Mouse (Mus musculus): ENCODE measurements at regions not wholly inside any gene's neighbourhood (a gene's known extent, or its start where the extent isn't known, plus 50 kb on each side); places are given as distances from the start of the nearest gene placed in this dataset.

DNA sequence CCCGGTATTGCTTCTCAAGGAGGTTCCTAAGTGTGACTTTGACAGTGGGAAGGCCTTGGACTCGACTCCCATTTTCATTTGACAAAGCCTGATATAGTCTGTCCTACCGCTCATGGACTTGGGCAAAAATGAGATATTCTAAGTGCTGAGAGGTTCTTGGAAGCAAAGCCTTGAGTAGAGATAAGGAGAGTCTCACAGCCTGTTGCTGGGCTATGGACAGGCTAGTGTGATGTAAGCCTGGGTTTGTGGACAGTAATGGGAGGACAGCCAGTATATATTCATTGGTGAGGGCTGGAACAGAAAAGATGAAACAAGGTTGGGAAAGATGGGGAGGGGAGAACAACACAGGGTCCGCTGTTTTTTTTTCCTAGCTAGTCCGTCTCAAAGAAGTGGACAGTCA lies 228.0 kb downstream of the Wdr11 start:
- Histone ChIP-seq H3K9ac (ENCODE audit: insufficient read depth, low read depth, low read length, poor library complexity, severe bottlenecking) (no peak overlapping the region), H3K36me3 (ENCODE audit: control insufficient read depth, insufficient read depth, low read length, poor library complexity, severe bottlenecking) (no peaks in the 10 kb centered on the region), H3K4me3 (ENCODE audit: insufficient read depth in 1 of 2, low read depth in 1 of 2, low read length in 2 of 2, poor library complexity in 1 of 2, severe bottlenecking in 1 of 2) (no peak overlapping the region), H3K9me3 (ENCODE audit: control insufficient read depth, insufficient read depth, low read depth, low read length) (no peaks in the 10 kb centered on the region), H3K4me1 (ENCODE audit: control insufficient read depth in 2 of 2, insufficient read depth in 2 of 2, low read length in 2 of 2, poor library complexity in 1 of 2) (no peaks in the 10 kb centered on the region), H3K27ac (ENCODE audit: insufficient read depth, low read depth, low read length, poor library complexity, severe bottlenecking) (no peak overlapping the region)
- no peak for TF ChIP-seq ZNF384 (IDR thresholded peaks at IDR 0.05; ENCODE audit: low read depth, low read length)
- TF ChIP-seq CHD2 (IDR thresholded peaks at IDR 0.05; ENCODE audit: low read depth, low read length), result no peak
- TF ChIP-seq MAFK (IDR thresholded peaks at IDR 0.05; ENCODE audit: insufficient read depth, low read depth, low read length), result no peak
- TF ChIP-seq HCFC1 (IDR thresholded peaks at IDR 0.05; ENCODE audit: borderline replicate concordance, insufficient read depth, low read length), result no peak
- no peak for TF ChIP-seq ZC3H11A (IDR thresholded peaks at IDR 0.05; ENCODE audit: borderline replicate concordance, low read depth, low read length)
- in situ Hi-C loops (cut with MboI; ENCODE audit: low sequenced_read_pairs in 2 of 2, unreplicated experiment in 2 of 2), result no loop called here
- DNase-seq (ENCODE audit: low read depth, low spot score), result no peak

DNA sequence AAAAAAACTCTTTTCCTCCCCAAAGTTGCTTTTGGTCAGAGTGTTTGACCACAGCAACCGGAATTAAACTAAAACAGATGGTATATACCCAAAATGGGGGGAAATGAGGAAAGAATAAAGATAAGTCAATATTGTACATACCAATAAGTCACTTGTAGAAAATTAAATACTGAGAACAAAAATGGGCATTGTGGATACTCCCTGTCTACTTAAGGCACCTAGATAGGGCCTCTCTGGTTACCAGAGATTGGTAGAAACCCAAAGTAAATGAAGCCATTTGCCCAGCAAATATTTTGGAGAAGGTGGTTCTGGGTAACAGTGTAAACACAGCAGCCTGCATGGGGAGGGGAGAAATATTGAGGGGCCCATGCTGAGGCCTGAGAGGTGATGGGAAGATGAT lies 237.3 kb downstream of the Wdr11 start:
- Histone ChIP-seq H3K9ac (ENCODE audit: insufficient read depth, low read depth, low read length, poor library complexity, severe bottlenecking) (no peak overlapping the region), H3K4me3 (ENCODE audit: insufficient read depth in 1 of 2, low read depth in 1 of 2, low read length in 2 of 2, poor library complexity in 1 of 2, severe bottlenecking in 1 of 2) (no peak overlapping the region), H3K9me3 (ENCODE audit: control insufficient read depth, insufficient read depth, low read depth, low read length) (no peaks in the 10 kb centered on the region), H3K4me1 (ENCODE audit: control insufficient read depth in 2 of 2, insufficient read depth in 2 of 2, low read length in 2 of 2, poor library complexity in 1 of 2) (peaks cover 0 to 2% of the 10 kb centered on the region in 2 experiments; a peak in 1 of 4 replicates), H3K27ac (ENCODE audit: insufficient read depth, low read depth, low read length, poor library complexity, severe bottlenecking) (no peak overlapping the region), H3K36me3 (ENCODE audit: control insufficient read depth, insufficient read depth, low read length, poor library complexity, severe bottlenecking) (no peaks in the 10 kb centered on the region)
- TF ChIP-seq HCFC1 (IDR thresholded peaks at IDR 0.05; ENCODE audit: borderline replicate concordance, insufficient read depth, low read length) (no peak), ZC3H11A (IDR thresholded peaks at IDR 0.05; ENCODE audit: borderline replicate concordance, low read depth, low read length) (no peak), MAFK (IDR thresholded peaks at IDR 0.05; ENCODE audit: insufficient read depth, low read depth, low read length) (no peak), ZNF384 (IDR thresholded peaks at IDR 0.05; ENCODE audit: low read depth, low read length) (no peak), CHD2 (IDR thresholded peaks at IDR 0.05; ENCODE audit: low read depth, low read length) (no peak)
- no peak for DNase-seq (ENCODE audit: low read depth, low spot score)
- in situ Hi-C loops (cut with MboI; ENCODE audit: low sequenced_read_pairs in 2 of 2, unreplicated experiment in 2 of 2), result no loop called here

DNA sequence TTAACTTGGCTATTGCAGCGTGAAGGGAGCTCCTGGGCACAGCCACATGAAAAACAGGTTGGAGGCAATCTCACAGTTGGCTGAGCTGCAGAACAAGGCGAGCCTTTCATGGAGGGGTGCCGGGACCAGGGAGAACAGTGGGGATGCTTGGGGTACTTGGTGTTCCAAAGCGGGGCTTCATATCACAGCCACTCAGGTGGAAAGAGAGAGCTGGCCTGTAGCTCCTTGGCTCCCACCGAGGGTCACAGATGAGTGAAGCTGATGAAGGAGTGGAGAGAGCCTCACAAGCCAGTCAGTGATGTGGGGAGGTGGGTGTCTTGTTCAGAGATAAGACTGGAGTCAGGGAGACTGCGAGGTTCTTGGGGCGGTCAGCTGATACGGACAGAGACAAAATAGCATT lies 241.2 kb downstream of the Wdr11 start:
- peaks cover 0 to 2% of the 10 kb centered on the region in 2 experiments; a peak in 1 of 4 replicates for H3K4me1 ChIP-seq (ENCODE audit: control insufficient read depth in 2 of 2, insufficient read depth in 2 of 2, low read length in 2 of 2, poor library complexity in 1 of 2)
- H3K9ac ChIP-seq (ENCODE audit: insufficient read depth, low read depth, low read length, poor library complexity, severe bottlenecking), result no peak overlapping the region
- no peak overlapping the region for H3K27ac ChIP-seq (ENCODE audit: insufficient read depth, low read depth, low read length, poor library complexity, severe bottlenecking)
- in situ Hi-C loops (cut with MboI; ENCODE audit: low sequenced_read_pairs in 2 of 2, unreplicated experiment in 2 of 2), result no loop called here
- no peaks in the 10 kb centered on the region for H3K36me3 ChIP-seq (ENCODE audit: control insufficient read depth, insufficient read depth, low read length, poor library complexity, severe bottlenecking)
- TF ChIP-seq HCFC1 (IDR thresholded peaks at IDR 0.05; ENCODE audit: borderline replicate concordance, insufficient read depth, low read length), result no peak
- no peak for TF ChIP-seq ZC3H11A (IDR thresholded peaks at IDR 0.05; ENCODE audit: borderline replicate concordance, low read depth, low read length)
- no peak for TF ChIP-seq ZNF384 (IDR thresholded peaks at IDR 0.05; ENCODE audit: low read depth, low read length)
- no peak for TF ChIP-seq CHD2 (IDR thresholded peaks at IDR 0.05; ENCODE audit: low read depth, low read length)
- TF ChIP-seq MAFK (IDR thresholded peaks at IDR 0.05; ENCODE audit: insufficient read depth, low read depth, low read length), result no peak
- no peaks in the 10 kb centered on the region for H3K9me3 ChIP-seq (ENCODE audit: control insufficient read depth, insufficient read depth, low read depth, low read length)
- DNase-seq (ENCODE audit: low read depth, low spot score), result no peak
- no peak overlapping the region for H3K4me3 ChIP-seq (ENCODE audit: insufficient read depth in 1 of 2, low read depth in 1 of 2, low read length in 2 of 2, poor library complexity in 1 of 2, severe bottlenecking in 1 of 2)

DNA sequence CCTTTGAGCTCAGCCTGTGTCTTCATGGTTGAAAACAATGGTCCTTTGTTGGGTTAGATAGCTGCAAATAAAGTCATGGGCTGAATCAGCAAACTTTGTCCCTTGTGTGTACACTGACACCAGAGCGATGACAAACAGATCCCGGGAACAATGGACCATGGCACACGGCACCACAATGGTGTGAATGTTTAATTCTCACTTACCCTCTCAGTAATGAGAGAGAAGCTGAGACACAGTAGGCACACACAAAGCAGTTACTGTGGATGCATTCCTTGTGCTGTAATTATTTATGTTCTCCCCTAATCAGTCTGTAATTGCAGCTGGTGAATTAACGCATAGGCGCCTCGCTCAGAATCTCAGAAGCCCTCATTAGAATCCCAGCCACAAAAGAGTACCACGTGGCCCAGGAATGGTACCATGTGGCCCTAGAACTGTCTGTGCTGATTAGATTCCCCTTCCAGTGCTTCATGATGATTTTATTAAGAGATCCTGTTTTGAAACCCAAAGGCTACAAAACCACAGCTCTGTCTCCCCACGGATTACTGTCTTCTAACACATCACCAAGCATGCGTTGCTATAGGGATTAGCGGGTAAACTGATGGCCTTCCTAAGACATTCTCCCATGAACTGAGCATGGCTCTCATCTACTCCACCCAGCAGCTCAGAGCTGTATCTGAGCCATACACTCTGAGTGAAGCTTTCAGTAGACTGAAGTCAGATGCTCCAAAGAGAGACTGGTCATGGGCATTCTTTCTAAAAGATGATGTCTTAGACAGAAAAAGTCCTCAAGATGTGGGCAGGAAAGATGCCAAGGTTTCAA lies 250.8 kb downstream of the Wdr11 start:
- Histone ChIP-seq H3K36me3 (ENCODE audit: control insufficient read depth, insufficient read depth, low read length, poor library complexity, severe bottlenecking) (no peaks in the 10 kb centered on the region), H3K27ac (ENCODE audit: insufficient read depth, low read depth, low read length, poor library complexity, severe bottlenecking) (no peak overlapping the region), H3K4me3 (ENCODE audit: insufficient read depth in 1 of 2, low read depth in 1 of 2, low read length in 2 of 2, poor library complexity in 1 of 2, severe bottlenecking in 1 of 2) (no peak overlapping the region), H3K9ac (ENCODE audit: insufficient read depth, low read depth, low read length, poor library complexity, severe bottlenecking) (no peak overlapping the region), H3K9me3 (ENCODE audit: control insufficient read depth, insufficient read depth, low read depth, low read length) (no peaks in the 10 kb centered on the region), H3K4me1 (ENCODE audit: control insufficient read depth in 2 of 2, insufficient read depth in 2 of 2, low read length in 2 of 2, poor library complexity in 1 of 2) (no peaks in the 10 kb centered on the region)
- TF ChIP-seq ZNF384 (IDR thresholded peaks at IDR 0.05; ENCODE audit: low read depth, low read length) (no peak), ZC3H11A (IDR thresholded peaks at IDR 0.05; ENCODE audit: borderline replicate concordance, low read depth, low read length) (no peak), HCFC1 (IDR thresholded peaks at IDR 0.05; ENCODE audit: borderline replicate concordance, insufficient read depth, low read length) (no peak), CHD2 (IDR thresholded peaks at IDR 0.05; ENCODE audit: low read depth, low read length) (no peak), MAFK (IDR thresholded peaks at IDR 0.05; ENCODE audit: insufficient read depth, low read depth, low read length) (no peak)
- in situ Hi-C loops (cut with MboI; ENCODE audit: low sequenced_read_pairs in 2 of 2, unreplicated experiment in 2 of 2), result no loop called here
- no peak for DNase-seq (ENCODE audit: low read depth, low spot score)

All from ES-E14 (cell line).